Mouse (Mus musculus): Measurements from ENCODE around the gene Nadk. TPM values are rescaled to one million over a fixed set of nuclear protein-coding genes. Genes with fewer than 3 reads are reported as not detected.
A peak's percentile ranks its signal among the peaks of the same experiment; 100 is the strongest.

Gene Nadk
- polyA plus RNA-seq, 1 experiment from 2014 or later = 75.2 TPM

DNA sequence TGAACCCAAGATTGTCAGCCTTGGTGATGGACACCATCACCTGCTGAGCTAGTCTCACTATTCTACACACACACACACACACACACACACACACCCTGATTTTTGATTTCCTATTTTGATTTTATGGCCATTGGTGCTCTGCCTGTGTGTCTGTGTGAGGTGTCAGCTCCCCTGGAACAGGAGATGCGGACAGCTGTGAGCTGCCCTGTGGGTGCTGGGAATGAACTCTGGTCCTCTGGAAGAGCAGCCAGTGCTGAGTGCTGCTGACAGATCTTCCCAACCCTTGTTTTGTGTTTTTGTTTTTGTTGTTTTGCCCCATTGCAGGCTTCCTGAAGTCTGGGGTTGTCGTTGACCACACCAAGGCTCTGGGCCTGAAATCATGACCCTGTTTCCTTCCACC is 11.0 kb downstream of the Nadk start:
- WGBS = 95% methylated on average over 2 of the region's 2 CpGs
- no peak overlapping the region for H3K9ac ChIP-seq (ENCODE audit: low read length)

DNA sequence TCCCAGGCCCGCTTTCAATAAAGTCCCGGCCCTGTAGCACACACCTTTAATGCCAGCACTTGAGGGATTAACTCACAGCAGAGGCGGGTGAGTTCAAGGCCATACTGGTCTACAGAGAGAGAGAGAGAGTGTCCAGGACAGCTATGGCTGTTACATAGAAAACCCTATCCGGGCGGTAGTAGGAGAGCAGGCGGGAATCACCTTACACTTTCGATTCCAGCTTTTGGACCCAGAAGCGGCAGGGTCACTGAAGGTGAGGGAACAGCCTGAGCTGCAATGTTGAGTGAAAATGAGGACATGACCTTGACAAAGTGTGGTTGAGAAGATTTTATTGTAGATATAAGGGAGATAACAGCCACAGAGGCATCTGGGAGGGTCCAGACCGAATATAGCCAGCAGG is 11.7 kb downstream of the Nadk start:
- no peak for TF ChIP-seq EP300 (optimal IDR thresholded peaks at IDR 0.05)
- no peak for TF ChIP-seq CTCF (IDR thresholded peaks at IDR 0.05; ENCODE audit: low read depth)
- H3K36me3 ChIP-seq (ENCODE audit: control insufficient read depth, insufficient read depth, low read length) = 0 out of 2 replicates have a peak, but pooled peaks cover under 1% of the 10 kb centered on the region
- no peaks in the 10 kb centered on the region for H3K4me1 ChIP-seq (replicated peaks; ENCODE audit: control insufficient read depth, insufficient read depth)
- no peak overlapping the region for H3K4me2 ChIP-seq (replicated peaks; ENCODE audit: low read depth)
- WGBS = 94% methylated on average over 9 of the region's 9 CpGs
- no peak overlapping the region for H3K9ac ChIP-seq (ENCODE audit: low read length)
- DNase-seq (ENCODE audit: low spot score) = no peak
- no peaks in the 10 kb centered on the region for H3K27me3 ChIP-seq (ENCODE audit: control insufficient read depth, insufficient read depth, low read length)
- no peak overlapping the region for H3K4me3 ChIP-seq (ENCODE audit: low read depth, low read length)
- no peaks in the 10 kb centered on the region for H3K9me3 ChIP-seq (ENCODE audit: control insufficient read depth, low read length)
- ATAC-seq (ENCODE audit: low FRiP score, low TSS enrichment) = no peak
- no peak overlapping the region for H3K27ac ChIP-seq (replicated peaks)

More for the DNA sequence above, 11.0 kb downstream of the Nadk start:
- Histone ChIP-seq H3K36me3 (ENCODE audit: control insufficient read depth, insufficient read depth, low read length) (no peaks in the 10 kb centered on the region), H3K4me1 (replicated peaks; ENCODE audit: control insufficient read depth, insufficient read depth) (no peaks in the 10 kb centered on the region), H3K9me3 (ENCODE audit: control insufficient read depth, low read length) (no peaks in the 10 kb centered on the region), H3K4me2 (replicated peaks; ENCODE audit: low read depth) (no peak overlapping the region), H3K27ac (replicated peaks) (no peak overlapping the region), H3K4me3 (ENCODE audit: low read depth, low read length) (no peak overlapping the region), H3K27me3 (ENCODE audit: control insufficient read depth, insufficient read depth, low read length) (no peaks in the 10 kb centered on the region)
- no peak for DNase-seq (ENCODE audit: low spot score)
- ATAC-seq (ENCODE audit: low FRiP score, low TSS enrichment) = no peak
- no peak for TF ChIP-seq CTCF (IDR thresholded peaks at IDR 0.05; ENCODE audit: low read depth)
- no peak for TF ChIP-seq EP300 (optimal IDR thresholded peaks at IDR 0.05)

DNA sequence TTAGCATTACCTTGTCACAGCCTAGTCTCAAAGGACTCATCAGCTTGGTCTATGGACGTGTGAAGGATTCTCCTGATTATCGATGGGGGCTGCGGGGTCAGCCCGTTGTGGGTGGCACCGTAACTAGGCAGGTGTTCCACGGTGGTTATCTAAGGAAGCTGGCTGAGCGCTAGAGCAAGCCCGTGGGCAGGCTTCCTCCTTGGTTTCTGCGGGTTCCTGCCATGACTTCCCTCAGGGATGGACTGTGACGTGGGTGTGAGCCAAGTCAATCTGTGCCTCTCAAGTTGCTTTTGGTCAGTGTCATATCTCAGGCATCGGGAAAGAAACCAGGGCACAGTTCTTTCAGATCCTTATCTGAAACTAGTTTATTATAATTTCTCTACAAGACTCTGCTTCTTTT is 12.8 kb downstream of the Nadk start:
- H3K36me3 ChIP-seq (ENCODE audit: control insufficient read depth, insufficient read depth, low read length) = 0 out of 2 replicates have a peak, but pooled peaks cover 4% of the 10 kb centered on the region
- H3K9me3 ChIP-seq (ENCODE audit: control insufficient read depth, low read length) = no peaks in the 10 kb centered on the region
- no peaks in the 10 kb centered on the region for H3K27me3 ChIP-seq (ENCODE audit: control insufficient read depth, insufficient read depth, low read length)
- no peak overlapping the region for H3K4me3 ChIP-seq (ENCODE audit: low read depth, low read length)
- no peak overlapping the region for H3K9ac ChIP-seq (ENCODE audit: low read length)
- no peak overlapping the region for H3K4me2 ChIP-seq (replicated peaks; ENCODE audit: low read depth)
- no peaks in the 10 kb centered on the region for H3K4me1 ChIP-seq (replicated peaks; ENCODE audit: control insufficient read depth, insufficient read depth)
- ATAC-seq (ENCODE audit: low FRiP score, low TSS enrichment) = no peak
- WGBS = 77% methylated on average over 11 of the region's 11 CpGs
- TF ChIP-seq EP300 (optimal IDR thresholded peaks at IDR 0.05) = no peak
- TF ChIP-seq CTCF (IDR thresholded peaks at IDR 0.05; ENCODE audit: low read depth) = no peak
- no peak for DNase-seq (ENCODE audit: low spot score)
- no peak overlapping the region for H3K27ac ChIP-seq (replicated peaks)

GRCm38 (mm10) chr4:155575521-155575920 is 13.3 kb downstream of the Nadk start:
- no peak overlapping the region for H3K4me2 ChIP-seq (replicated peaks; ENCODE audit: low read depth)
- H3K27ac ChIP-seq (replicated peaks) = no peak overlapping the region
- no peak overlapping the region for H3K9ac ChIP-seq (ENCODE audit: low read length)
- ATAC-seq (ENCODE audit: low FRiP score, low TSS enrichment) (no peak), DNase-seq (ENCODE audit: low spot score) (no peak)
- no peak overlapping the region for H3K4me3 ChIP-seq (ENCODE audit: low read depth, low read length)
- WGBS = 89% methylated on average over 8 of the region's 8 CpGs
- no peaks in the 10 kb centered on the region for H3K4me1 ChIP-seq (replicated peaks; ENCODE audit: control insufficient read depth, insufficient read depth)
- H3K9me3 ChIP-seq (ENCODE audit: control insufficient read depth, low read length) = no peaks in the 10 kb centered on the region
- H3K27me3 ChIP-seq (ENCODE audit: control insufficient read depth, insufficient read depth, low read length) = no peaks in the 10 kb centered on the region
- no peak for TF ChIP-seq EP300 (optimal IDR thresholded peaks at IDR 0.05)
- no peak for TF ChIP-seq CTCF (IDR thresholded peaks at IDR 0.05; ENCODE audit: low read depth)
- 0 out of 2 replicates have a peak, but pooled peaks cover 7% of the 10 kb centered on the region for H3K36me3 ChIP-seq (ENCODE audit: control insufficient read depth, insufficient read depth, low read length)

- H3K27me3 ChIP-seq (ENCODE audit: control insufficient read depth, insufficient read depth, low read length) = no peaks in the 10 kb centered on the region
- TF ChIP-seq EP300 (optimal IDR thresholded peaks at IDR 0.05) = no peak
- no peak for TF ChIP-seq CTCF (IDR thresholded peaks at IDR 0.05; ENCODE audit: low read depth)
- 0 out of 2 replicates have a peak overlapping the region, but pooled peaks have one; percentile 31 for H3K9ac ChIP-seq (ENCODE audit: low read length)
- DNase-seq (ENCODE audit: low spot score) (no peak), ATAC-seq (ENCODE audit: low FRiP score, low TSS enrichment) (no peak)
- 92% methylated on average over 9 of the region's 9 CpGs for WGBS
- H3K36me3 ChIP-seq (ENCODE audit: control insufficient read depth, insufficient read depth, low read length) = 0 out of 2 replicates have a peak, but pooled peaks cover 7% of the 10 kb centered on the region
- H3K4me3 ChIP-seq (ENCODE audit: low read depth, low read length) = no peak overlapping the region
- no peak overlapping the region for H3K4me2 ChIP-seq (replicated peaks; ENCODE audit: low read depth)
- H3K27ac ChIP-seq (replicated peaks) = no peak overlapping the region
- H3K4me1 ChIP-seq (replicated peaks; ENCODE audit: control insufficient read depth, insufficient read depth) = no peaks in the 10 kb centered on the region
- H3K9me3 ChIP-seq (ENCODE audit: control insufficient read depth, low read length) = no peaks in the 10 kb centered on the region
These were observed 15.0 kb downstream of the Nadk start for GRCm38 (mm10) chr4:155577132-155577531.

DNA sequence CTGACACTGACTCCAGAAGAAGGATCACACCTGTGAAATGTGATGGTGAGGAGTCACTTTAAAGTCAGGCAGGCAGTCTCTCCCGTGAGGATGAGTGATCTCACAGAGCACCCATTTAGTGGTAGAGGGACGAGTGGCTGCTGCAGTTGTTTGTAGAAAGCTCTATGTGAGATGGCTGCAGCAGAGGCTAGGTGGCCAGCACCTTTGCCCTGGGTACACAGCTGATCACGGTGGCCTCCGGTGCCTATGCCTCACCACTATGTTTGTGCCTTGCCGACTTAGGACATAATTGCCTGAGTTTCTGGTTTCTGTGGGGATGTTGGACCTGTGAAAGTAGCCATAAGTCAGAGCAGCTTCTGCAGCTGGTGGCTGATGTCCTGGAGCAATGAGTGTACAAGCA is 15.6 kb downstream of the Nadk start:
- no peak for DNase-seq (ENCODE audit: low spot score)
- H3K4me3 ChIP-seq (ENCODE audit: low read depth, low read length) = no peak overlapping the region
- TF ChIP-seq CTCF (IDR thresholded peaks at IDR 0.05; ENCODE audit: low read depth) (no peak), EP300 (optimal IDR thresholded peaks at IDR 0.05) (no peak)
- no peak overlapping the region for H3K9ac ChIP-seq (ENCODE audit: low read length)
- 69% methylated on average over 5 of the region's 5 CpGs for WGBS
- 0 out of 2 replicates have a peak, but pooled peaks cover 9% of the 10 kb centered on the region for H3K36me3 ChIP-seq (ENCODE audit: control insufficient read depth, insufficient read depth, low read length)
- H3K4me1 ChIP-seq (replicated peaks; ENCODE audit: control insufficient read depth, insufficient read depth) = no peaks in the 10 kb centered on the region
- no peak overlapping the region for H3K4me2 ChIP-seq (replicated peaks; ENCODE audit: low read depth)
- ATAC-seq (ENCODE audit: low FRiP score, low TSS enrichment) = no peak
- no peaks in the 10 kb centered on the region for H3K27me3 ChIP-seq (ENCODE audit: control insufficient read depth, insufficient read depth, low read length)
- no peak overlapping the region for H3K27ac ChIP-seq (replicated peaks)
- no peaks in the 10 kb centered on the region for H3K9me3 ChIP-seq (ENCODE audit: control insufficient read depth, low read length)

All from stomach, postnatal 0 days (tissue).